Mouse (Mus musculus): ENCODE measurements around the gene Rnf19b.

The Rnf19b gene

GRCm38 (mm10) chr4:129120520-129121445, 62.7 kb downstream of the Rnf19b start:
- peak; percentile 81 for DNase-seq

GRCm38 (mm10) chr4:129121569-129122086, 63.6 kb downstream of the Rnf19b start, which contains the start of gene Hpca:
Gene Hpca (minus strand): TSS chr4:129122036.
- DNase-seq, result no peak

GRCm38 (mm10) chr4:129122107-129122506, 64.0 kb downstream of the Rnf19b start:
- no peak for DNase-seq

GRCm38 (mm10) chr4:129122719-129123118, 64.6 kb downstream of the Rnf19b start:
- peak; percentile 85 for DNase-seq

GRCm38 (mm10) chr4:129124652-129125146, 66.6 kb downstream of the Rnf19b start:
- DNase-seq, result peak; percentile 85

- DNase-seq, result no peak
Measured at GRCm38 (mm10) chr4:129125736-129126451, 67.8 kb downstream of the Rnf19b start.

GRCm38 (mm10) chr4:129128582-129129338, 70.7 kb downstream of the Rnf19b start:
- peak; percentile 76 for DNase-seq

GRCm38 (mm10) chr4:129129387-129129786, 71.3 kb downstream of the Rnf19b start:
- DNase-seq, result no peak

- no peak for DNase-seq
Measured at GRCm38 (mm10) chr4:129130149-129130548, 72.1 kb downstream of the Rnf19b start.

GRCm38 (mm10) chr4:129130755-129131303, 72.8 kb downstream of the Rnf19b start:
- no peak for DNase-seq

- no peak for DNase-seq
Measured at GRCm38 (mm10) chr4:129134799-129135585, 76.9 kb downstream of the Rnf19b start.
